Mouse (Mus musculus) limb, embryonic 10.5 days (tissue): ENCODE measurements around the gene Shroom1. TPM values are rescaled to one million over a fixed set of nuclear protein-coding genes. Genes with fewer than 3 reads are reported as not detected.

ENCODE experiments used
- DNase-seq: peaks from one replicate; pipeline ENCODE4 v3.0.0-alpha.2; 2017; ENCODE audit warnings: low spot score
- H3K27ac ChIP-seq: fragments of 300-500 bp; sonication (generic); 2 replicates; pipeline ENCODE4 v1.5.1; 2016; ENCODE audit warnings: mild to moderate bottlenecking
- H3K27me3 ChIP-seq: fragments of 300-500 bp; sonication (generic); 2 replicates; pipeline ENCODE4 v1.6.1; 2016; ENCODE audit warnings: low read depth, mild to moderate bottlenecking; ENCODE audit not compliant: poor library complexity, severe bottlenecking
- H3K36me3 ChIP-seq: fragments of 300-500 bp; sonication (generic); 2 replicates; pipeline ENCODE4 v1.6.1; 2016; ENCODE audit warnings: mild to moderate bottlenecking, moderate library complexity
- H3K4me1 ChIP-seq: fragments of 300-500 bp; sonication (generic); 2 replicates; pipeline ENCODE4 v1.6.1; 2016
- H3K4me3 ChIP-seq: fragments of 300-500 bp; sonication (generic); 2 replicates; pipeline ENCODE4 v1.5.1; 2016; ENCODE audit warnings: mild to moderate bottlenecking, moderate library complexity
- H3K9me3 ChIP-seq: fragments of 300-500 bp; sonication (generic); replicated peaks from 2 replicates; pipeline ENCODE4 v1.6.1; 2016; ENCODE audit warnings: mild to moderate bottlenecking
- WGBS: fragments of 180-500 bp; shearing (Covaris S2); methylation state at CpG from one replicate; pipeline ENCODE4 v1.1.7; 2016; 5-methylcytosine and 5-hydroxymethylcytosine counted together
- polyA plus RNA-seq: library from polyadenylated mRNA; unstranded; fragments of >200 nt; fragmentation: Nextera tagmentation; extraction: Ambion mirVana; gene quantifications from 2 replicates; pipeline ENCODE4 v1.2.1, GENCODE M21; 2016

Gene Shroom1
- polyA plus RNA-seq, 1 experiment from 2014 or later = 3.9 TPM

- no peak overlapping the region for H3K27ac ChIP-seq
- no peaks in the 10 kb centered on the region for H3K36me3 ChIP-seq
- peaks cover 93% of the 10 kb centered on the region for H3K27me3 ChIP-seq
- H3K4me1 ChIP-seq = peaks cover 23% of the 10 kb centered on the region
- H3K4me3 ChIP-seq = 0 out of 2 replicates have a peak overlapping the region, but pooled peaks have one; percentile 53
- peak; percentile 61 for DNase-seq
- H3K9me3 ChIP-seq = no peaks in the 10 kb centered on the region
- 18% methylated on average over 7 of the region's 7 CpGs for WGBS
These were observed 20.8 kb downstream of the Shroom1 start for GRCm38 (mm10) chr11:53477833-53478232.

- WGBS = 6% methylated on average over 79 of the region's 79 CpGs
- peaks cover 23% of the 10 kb centered on the region for H3K4me1 ChIP-seq
- no peak for DNase-seq
- peak overlapping the region; percentile 27; the same call in 1 of the 2 replicates for H3K27ac ChIP-seq
- no peaks in the 10 kb centered on the region for H3K9me3 ChIP-seq
- peak overlapping the region; percentile 53 for H3K4me3 ChIP-seq
- no peaks in the 10 kb centered on the region for H3K36me3 ChIP-seq
- H3K27me3 ChIP-seq = peaks cover 94% of the 10 kb centered on the region
These were observed 21.6 kb downstream of the Shroom1 start for GRCm38 (mm10) chr11:53478383-53479170.

GRCm38 (mm10) chr11:53479171-53479782, 22.3 kb downstream of the Shroom1 start:
- WGBS = 2% methylated on average over 62 of the region's 62 CpGs

GRCm38 (mm10) chr11:53479783-53480301, 22.8 kb downstream of the Shroom1 start, which contains the start of the genes Gm9945 and Sowaha:
Gene Gm9945 (plus strand): TSS chr11:53480166.
Gene Sowaha (minus strand): TSS chr11:53480274.
- Histone ChIP-seq H3K9me3 (no peaks in the 10 kb centered on the region), H3K27ac (peak within 1 kb of the TSS; percentile 27; the same call in 1 of the 2 replicates), H3K4me1 (peaks cover 23% of the 10 kb centered on the region), H3K36me3 (no peaks in the 10 kb centered on the region), H3K27me3 (peaks cover 84% of the 10 kb centered on the region), H3K4me3 (peak within 1 kb of the TSS; percentile 53)
- DNase-seq = no peak
- WGBS = 4% methylated on average over 40 of the region's 40 CpGs

More at GRCm38 (mm10) chr11:53479171-53479782, 22.3 kb downstream of the Shroom1 start:
- peak overlapping the region; percentile 27; the same call in 1 of the 2 replicates for H3K27ac ChIP-seq
- no peaks in the 10 kb centered on the region for H3K9me3 ChIP-seq
- DNase-seq = peak; percentile 68
- peak overlapping the region; percentile 53 for H3K4me3 ChIP-seq
- H3K4me1 ChIP-seq = peaks cover 23% of the 10 kb centered on the region
- peaks cover 89% of the 10 kb centered on the region for H3K27me3 ChIP-seq
- no peaks in the 10 kb centered on the region for H3K36me3 ChIP-seq

GRCm38 (mm10) chr11:53481088-53481730, 24.2 kb downstream of the Shroom1 start:
- Histone ChIP-seq H3K4me3 (no peak overlapping the region), H3K36me3 (no peaks in the 10 kb centered on the region), H3K27me3 (peaks cover 76% of the 10 kb centered on the region), H3K9me3 (no peaks in the 10 kb centered on the region), H3K27ac (no peak overlapping the region), H3K4me1 (peaks cover 24% of the 10 kb centered on the region)
- DNase-seq = no peak
- 72% methylated on average over 4 of the region's 4 CpGs for WGBS

GRCm38 (mm10) chr11:53483159-53483891, 26.3 kb downstream of the Shroom1 start:
- WGBS = 74% methylated on average over 9 of the region's 9 CpGs
- peaks cover 76% of the 10 kb centered on the region for H3K27me3 ChIP-seq

GRCm38 (mm10) chr11:53485719-53486118, 28.7 kb downstream of the Shroom1 start:
- peaks cover 14% of the 10 kb centered on the region for H3K4me1 ChIP-seq
- H3K27me3 ChIP-seq = peaks cover 56% of the 10 kb centered on the region
- no peaks in the 10 kb centered on the region for H3K36me3 ChIP-seq
- 50% methylated on average over 3 of the region's 3 CpGs for WGBS
- no peak overlapping the region for H3K27ac ChIP-seq
- no peak for DNase-seq
- no peaks in the 10 kb centered on the region for H3K9me3 ChIP-seq
- no peak overlapping the region for H3K4me3 ChIP-seq

More at GRCm38 (mm10) chr11:53483159-53483891, 26.3 kb downstream of the Shroom1 start:
- Histone ChIP-seq H3K4me1 (peaks cover 31% of the 10 kb centered on the region), H3K27ac (no peak overlapping the region), H3K4me3 (no peak overlapping the region), H3K36me3 (no peaks in the 10 kb centered on the region), H3K9me3 (no peaks in the 10 kb centered on the region)
- DNase-seq = no peak

GRCm38 (mm10) chr11:53486351-53486750, 29.3 kb downstream of the Shroom1 start:
- H3K9me3 ChIP-seq = no peaks in the 10 kb centered on the region
- 0 out of 2 replicates have a peak overlapping the region, but pooled peaks have one; percentile 33 for H3K4me3 ChIP-seq
- no peak for DNase-seq
- peaks cover 14% of the 10 kb centered on the region for H3K4me1 ChIP-seq
- WGBS = 51% methylated on average over 3 of the region's 3 CpGs
- H3K27me3 ChIP-seq = peaks cover 49% of the 10 kb centered on the region
- no peaks in the 10 kb centered on the region for H3K36me3 ChIP-seq
- no peak overlapping the region for H3K27ac ChIP-seq

- 12% methylated on average over 27 of the region's 27 CpGs for WGBS
- DNase-seq = peak; percentile 57
- no peak overlapping the region for H3K27ac ChIP-seq
- peaks cover 18% of the 10 kb centered on the region for H3K4me1 ChIP-seq
- no peaks in the 10 kb centered on the region for H3K36me3 ChIP-seq
- H3K9me3 ChIP-seq = no peaks in the 10 kb centered on the region
- H3K27me3 ChIP-seq = peaks cover 44% of the 10 kb centered on the region
- H3K4me3 ChIP-seq = peak overlapping the region; percentile 33
These were observed 30.0 kb downstream of the Shroom1 start for GRCm38 (mm10) chr11:53486822-53487594.

GRCm38 (mm10) chr11:53489007-53489406, 32.0 kb downstream of the Shroom1 start:
- Histone ChIP-seq H3K4me3 (no peak overlapping the region), H3K4me1 (peaks cover 29% of the 10 kb centered on the region), H3K36me3 (no peaks in the 10 kb centered on the region), H3K27ac (no peak overlapping the region), H3K27me3 (peaks cover 30% of the 10 kb centered on the region), H3K9me3 (no peaks in the 10 kb centered on the region)
- DNase-seq = no peak
- WGBS = 95% methylated on average over 5 of the region's 5 CpGs

GRCm38 (mm10) chr11:53489421-53489820, 32.4 kb downstream of the Shroom1 start:
- Histone ChIP-seq H3K4me1 (peaks cover 29% of the 10 kb centered on the region), H3K27me3 (peaks cover 30% of the 10 kb centered on the region), H3K9me3 (no peaks in the 10 kb centered on the region), H3K4me3 (no peak overlapping the region), H3K36me3 (no peaks in the 10 kb centered on the region), H3K27ac (no peak overlapping the region)
- DNase-seq = no peak
- WGBS = 86% methylated on average over 9 of the region's 9 CpGs
